ENCODE assay signal across 16 mouse cellular contexts in genomic region chr19:28660912-28661311, GRCm38 (mm10).
"Had no signal": no experiment of that assay in that cellular context is flagged by ENCODE, and none has a peak within 500 bp of the region (broad histone marks: within the 10 kb centered on the region; RNA-seq: fewer than 3 reads in every experiment).

No protein-coding gene starts in this region.

- H3K9ac ChIP-seq: hindbrain, embryonic 15.5 days; limb, embryonic 12.5 days; liver, embryonic 13.5 days; liver, postnatal 0 days; lung, embryonic 15.5 days; neural tube, embryonic 13.5 days had no signal

- H3K9me3 ChIP-seq: hindbrain, embryonic 15.5 days; limb, embryonic 12.5 days; liver, embryonic 13.5 days; lung, embryonic 15.5 days; megakaryocyte, embryonic 14.5 days; neural tube, embryonic 13.5 days had no signal

- DNase-seq: liver; liver, embryonic 13.5 days; liver, postnatal 0 days; lung, postnatal 14 days; right cerebral cortex, postnatal 14 days; thymus, postnatal 36 days had no signal

- H3K27ac ChIP-seq: hindbrain, embryonic 15.5 days; left cerebral cortex, adult 2 months; limb, embryonic 12.5 days; liver, embryonic 13.5 days; lung, embryonic 15.5 days; macrophage; neural tube, embryonic 13.5 days had no signal

- H3K4me1 ChIP-seq: hindbrain, embryonic 15.5 days; liver, embryonic 13.5 days; lung, embryonic 15.5 days; megakaryocyte, embryonic 14.5 days had no signal

- ATAC-seq: intestine, postnatal 0 days; liver, postnatal 0 days; midbrain, embryonic 16.5 days had no signal

- H3K36me3 ChIP-seq: hindbrain, embryonic 15.5 days; liver, embryonic 13.5 days; lung, embryonic 15.5 days; neural tube, embryonic 13.5 days had no signal

- H3K27me3 ChIP-seq: liver, embryonic 13.5 days; lung, embryonic 15.5 days; megakaryocyte, embryonic 14.5 days had no signal

- H3K4me3 ChIP-seq: hindbrain, embryonic 15.5 days; left cerebral cortex, adult 2 months; limb, embryonic 12.5 days; liver, embryonic 13.5 days; lung, embryonic 15.5 days; megakaryocyte, embryonic 14.5 days; neural tube, embryonic 13.5 days had no signal

- H3K4me2 ChIP-seq: hindbrain, embryonic 15.5 days; limb, embryonic 12.5 days; liver, embryonic 13.5 days; lung, embryonic 15.5 days; midbrain, embryonic 11.5 days; neural tube, embryonic 13.5 days had no signal
